Mouse (Mus musculus): ENCODE measurements around the gene Runx2. TPM values are rescaled to one million over a fixed set of nuclear protein-coding genes. Genes with fewer than 3 reads are reported as not detected.

Runx2 gene
- total and polyA plus RNA-seq, 3 experiments: not detected

GRCm38 (mm10) chr17:44500306-44500899 is 314.2 kb downstream of the Runx2 start (continued):
- TF ChIP-seq UBTF (IDR thresholded peaks at IDR 0.05; ENCODE audit: borderline replicate concordance, insufficient read depth, low read depth, low read length) (no peak), GATA1 (IDR thresholded peaks at IDR 0.05; ENCODE audit: low read depth, low read length) (no peak), ZC3H11A (IDR thresholded peaks at IDR 0.05; ENCODE audit: low read depth, low read length) (no peak)

- DNase-seq (ENCODE audit: low read depth, low spot score): no peak
- TF ChIP-seq MAX (IDR thresholded peaks at IDR 0.05; ENCODE audit: low read length) (no peak), USF1 (IDR thresholded peaks at IDR 0.05; ENCODE audit: low read depth, low read length) (no peak), TAL1 (IDR thresholded peaks at IDR 0.05; ENCODE audit: low read length) (no peak), TCF12 (IDR thresholded peaks at IDR 0.05; ENCODE audit: low read depth, low read length) (no peak), ELF1 (IDR thresholded peaks at IDR 0.05; ENCODE audit: low read depth, low read length) (no peak), CHD2 (IDR thresholded peaks at IDR 0.05; ENCODE audit: low read length) (no peak), BHLHE40 (IDR thresholded peaks at IDR 0.05; ENCODE audit: borderline replicate concordance, low read depth, low read length) (no peak), RAD21 (IDR thresholded peaks at IDR 0.05; ENCODE audit: low read depth, low read length) (no peak)
- no peaks in the 10 kb centered on the region for H3K27me3 ChIP-seq (ENCODE audit: control insufficient read depth in 1 of 2, insufficient read depth in 2 of 2, low read length in 2 of 2)
Observed at GRCm38 (mm10) chr17:44490164-44490794, 324.3 kb downstream of the Runx2 start.

GRCm38 (mm10) chr17:44489346-44489745 is 325.3 kb downstream of the Runx2 start:
- Histone ChIP-seq H3K36me3 (ENCODE audit: control insufficient read depth in 1 of 2, insufficient read depth in 2 of 2, low read length in 2 of 2) (no peaks in the 10 kb centered on the region), H3K9ac (ENCODE audit: control insufficient read depth, low read depth, low read length, poor library complexity, severe bottlenecking) (no peak overlapping the region), H3K9me3 (replicated peaks; ENCODE audit: insufficient read depth, low read length) (no peaks in the 10 kb centered on the region), H3K79me2 (ENCODE audit: control insufficient read depth, insufficient read depth, low read length, poor library complexity) (no peaks in the 10 kb centered on the region), H3K27me3 (ENCODE audit: control insufficient read depth in 1 of 2, insufficient read depth in 2 of 2, low read length in 2 of 2) (no peaks in the 10 kb centered on the region), H3K4me1 (ENCODE audit: control insufficient read depth in 1 of 2, insufficient read depth in 2 of 2, low read length in 2 of 2) (no peaks in the 10 kb centered on the region), H3K4me3 (ENCODE audit: control insufficient read depth in 1 of 2, insufficient read depth in 1 of 2, low read depth in 2 of 2, low read length in 2 of 2) (no peak overlapping the region), H3K27ac (ENCODE audit: control insufficient read depth, low read depth, low read length) (no peak overlapping the region)
- no peak for TF ChIP-seq RCOR1 (IDR thresholded peaks at IDR 0.05; ENCODE audit: low read depth, low read length)
- TF ChIP-seq MAX (IDR thresholded peaks at IDR 0.05; ENCODE audit: low read length): no peak
- TF ChIP-seq CTCF (IDR thresholded peaks at IDR 0.05 in 2 of 3, conservative IDR thresholded peaks at IDR 0.05 in 1 of 3; ENCODE audit: control insufficient read depth in 1 of 3, insufficient read depth in 1 of 3, low read depth in 2 of 3, low read length in 3 of 3, poor library complexity in 1 of 3, severe bottlenecking in 1 of 3): no peak
- no peak for TF ChIP-seq TCF12 (IDR thresholded peaks at IDR 0.05; ENCODE audit: low read depth, low read length)
- no peak for TF ChIP-seq MXI1 (IDR thresholded peaks at IDR 0.05; ENCODE audit: low read depth, low read length)
- TF ChIP-seq UBTF (IDR thresholded peaks at IDR 0.05; ENCODE audit: borderline replicate concordance, insufficient read depth, low read depth, low read length): no peak
- no peak for TF ChIP-seq RAD21 (IDR thresholded peaks at IDR 0.05; ENCODE audit: low read depth, low read length)
- TF ChIP-seq E2F4 (IDR thresholded peaks at IDR 0.05; ENCODE audit: borderline replicate concordance, low read depth, low read length): no peak
- no peak for TF ChIP-seq SMC3 (IDR thresholded peaks at IDR 0.05; ENCODE audit: low read depth, low read length)
- TF ChIP-seq SIN3A (IDR thresholded peaks at IDR 0.05; ENCODE audit: low read length): no peak
- DNase-seq (ENCODE audit: low read depth, low spot score): no peak

More at GRCm38 (mm10) chr17:44490164-44490794, 324.3 kb downstream of the Runx2 start:
- H3K79me2 ChIP-seq (ENCODE audit: control insufficient read depth, insufficient read depth, low read length, poor library complexity): no peaks in the 10 kb centered on the region
- H3K4me1 ChIP-seq (ENCODE audit: control insufficient read depth in 1 of 2, insufficient read depth in 2 of 2, low read length in 2 of 2): no peaks in the 10 kb centered on the region
- H3K27ac ChIP-seq (ENCODE audit: control insufficient read depth, low read depth, low read length): no peak overlapping the region
- H3K9me3 ChIP-seq (replicated peaks; ENCODE audit: insufficient read depth, low read length): no peaks in the 10 kb centered on the region
- no peak overlapping the region for H3K4me3 ChIP-seq (ENCODE audit: control insufficient read depth in 1 of 2, insufficient read depth in 1 of 2, low read depth in 2 of 2, low read length in 2 of 2)
- no peak overlapping the region for H3K9ac ChIP-seq (ENCODE audit: control insufficient read depth, low read depth, low read length, poor library complexity, severe bottlenecking)
- H3K36me3 ChIP-seq (ENCODE audit: control insufficient read depth in 1 of 2, insufficient read depth in 2 of 2, low read length in 2 of 2): no peaks in the 10 kb centered on the region
